Mouse (Mus musculus) MEL (cell line): ENCODE measurements around the gene Rps6ka2. TPM values are rescaled to one million over a fixed set of nuclear protein-coding genes. Genes with fewer than 3 reads are reported as not detected.

Experiments used
- DNase-seq: peaks from one replicate; pipeline ENCODE4 v3.0.0; 2011; ENCODE audit warnings: low read depth, low spot score
- H3K27ac ChIP-seq: 2 replicates; pipeline ENCODE4 v1.5.1; 2012; ENCODE audit warnings: low read depth, mild to moderate bottlenecking, control low read depth, low read length, moderate library complexity; ENCODE audit not compliant: control insufficient read depth
- H3K27me3 ChIP-seq, 2 experiments: fragments of 150-350 bp in 1 of 2; sonication (generic) in 1 of 2; 2 replicates each; pipeline ENCODE4 v1.6.1; 2012; ENCODE audit warnings: low read length in 2 of 2, mild to moderate bottlenecking in 2 of 2, improper control_type of control experiment in 1 of 2, moderate library complexity in 1 of 2; ENCODE audit not compliant: insufficient read depth in 2 of 2, control insufficient read depth in 1 of 2
- H3K36me3 ChIP-seq, 2 experiments: 2 replicates each; pipeline ENCODE4 v1.6.1; 2012 to 2014; ENCODE audit warnings: low read length in 2 of 2, improper control_type of control experiment in 1 of 2, inconsistent platforms in 1 of 2, mild to moderate bottlenecking in 1 of 2; ENCODE audit not compliant: insufficient read depth in 2 of 2, control insufficient read depth in 1 of 2
- H3K4me1 ChIP-seq, 2 experiments: fragments of 150-350 bp in 1 of 2; sonication (generic) in 1 of 2; 2 replicates each; pipeline ENCODE4 v1.6.1; 2012; ENCODE audit warnings: low read length in 2 of 2, improper control_type of control experiment in 1 of 2, mild to moderate bottlenecking in 1 of 2; ENCODE audit not compliant: insufficient read depth in 2 of 2, control insufficient read depth in 1 of 2
- H3K4me3 ChIP-seq, 2 experiments: fragments of 150-350 bp in 1 of 2; sonication (generic) in 1 of 2; 2 replicates each; pipeline ENCODE4 v1.5.1; 2012; ENCODE audit warnings: low read depth in 2 of 2, low read length in 2 of 2, mild to moderate bottlenecking in 2 of 2, moderate library complexity in 2 of 2, control low read depth in 1 of 2, improper control_type of control experiment in 1 of 2; ENCODE audit not compliant: control insufficient read depth in 1 of 2, insufficient read depth in 1 of 2
- H3K79me2 ChIP-seq: 2 replicates; pipeline ENCODE4 v1.6.1; 2012; ENCODE audit warnings: mild to moderate bottlenecking, low read length, moderate library complexity; ENCODE audit not compliant: control insufficient read depth, poor library complexity, insufficient read depth
- H3K9ac ChIP-seq: 2 replicates; pipeline ENCODE4 v1.6.1; 2012; ENCODE audit warnings: low read depth, mild to moderate bottlenecking, control low read depth, low read length, moderate library complexity; ENCODE audit not compliant: control insufficient read depth, poor library complexity, severe bottlenecking
- H3K9me3 ChIP-seq: fragments of 150-350 bp; sonication (generic); replicated peaks from 2 replicates; pipeline ENCODE4 v1.6.1; 2012; ENCODE audit warnings: mild to moderate bottlenecking, low read length, improper control_type of control experiment, moderate library complexity; ENCODE audit not compliant: insufficient read depth
- CHD1 ChIP-seq: IDR thresholded peaks from 2 replicates; pipeline ENCODE4 v1.6.1; 2012; ENCODE audit warnings: low read depth, mild to moderate bottlenecking, inconsistent platforms, low read length, improper control_type of control experiment
- CHD2 ChIP-seq: IDR thresholded peaks from 2 replicates; pipeline ENCODE4 v1.6.1; 2011; ENCODE audit warnings: low read length, improper control_type of control experiment
- CTCF ChIP-seq, 3 experiments: IDR thresholded peaks in 2 of 3; conservative IDR thresholded peaks in 1 of 3; 2 replicates each; pipeline ENCODE4 v1.5.1; 2011 to 2012; ENCODE audit warnings: low read length in 3 of 3, low read depth in 2 of 3, mild to moderate bottlenecking in 2 of 3, improper control_type of control experiment in 1 of 3, inconsistent platforms in 1 of 3, mixed read lengths in 1 of 3, moderate library complexity in 1 of 3; ENCODE audit not compliant: control insufficient read depth in 1 of 3, insufficient read depth in 1 of 3, poor library complexity in 1 of 3, severe bottlenecking in 1 of 3
- EP300 ChIP-seq, 2 experiments: IDR thresholded peaks; 2 replicates each; pipeline ENCODE4 v1.6.1; 2011; ENCODE audit warnings: improper control_type of control experiment in 2 of 2, low read length in 2 of 2, low read depth in 1 of 2, mild to moderate bottlenecking in 1 of 2
- ETS1 ChIP-seq: IDR thresholded peaks from 2 replicates; pipeline ENCODE4 v1.6.1; 2012; ENCODE audit warnings: low read depth, mild to moderate bottlenecking, inconsistent platforms, low read length, improper control_type of control experiment, moderate library complexity
- GABPA ChIP-seq: IDR thresholded peaks from 2 replicates; pipeline ENCODE4 v1.6.1; 2012; ENCODE audit warnings: low read depth, mild to moderate bottlenecking, inconsistent platforms, low read length, improper control_type of control experiment, moderate library complexity
- GATA1 ChIP-seq: IDR thresholded peaks from 2 replicates; pipeline ENCODE4 v1.6.1; 2011; ENCODE audit warnings: low read depth, low read length, improper control_type of control experiment
- HCFC1 ChIP-seq: IDR thresholded peaks from 2 replicates; pipeline ENCODE4 v1.6.1; 2012; ENCODE audit warnings: low read depth, mild to moderate bottlenecking, inconsistent platforms, low read length, improper control_type of control experiment, moderate library complexity
- JUND ChIP-seq: IDR thresholded peaks from 2 replicates; pipeline ENCODE4 v1.6.1; 2011; ENCODE audit warnings: low read depth, mild to moderate bottlenecking, improper control_type of control experiment, low read length
- KAT2A ChIP-seq: conservative IDR thresholded peaks from 2 replicates; pipeline ENCODE4 v1.6.1; 2012; ENCODE audit warnings: low read depth, low read length, improper control_type of control experiment, inconsistent platforms
- MAX ChIP-seq: IDR thresholded peaks from 2 replicates; pipeline ENCODE4 v1.6.1; 2011; ENCODE audit warnings: low read length, improper control_type of control experiment
- MXI1 ChIP-seq: IDR thresholded peaks from 2 replicates; pipeline ENCODE4 v1.6.1; 2011; ENCODE audit warnings: mild to moderate bottlenecking, low read depth, low read length, improper control_type of control experiment
- MYC ChIP-seq: IDR thresholded peaks from 2 replicates; pipeline ENCODE4 v1.6.1; 2011; ENCODE audit warnings: low read depth, mild to moderate bottlenecking, low read length, improper control_type of control experiment, moderate library complexity
- NELFE ChIP-seq: IDR thresholded peaks from 2 replicates; pipeline ENCODE4 v1.6.1; 2011; ENCODE audit warnings: low read depth, low read length, improper control_type of control experiment
- NRF1 ChIP-seq: IDR thresholded peaks from 2 replicates; pipeline ENCODE4 v1.6.1; 2014; ENCODE audit warnings: low read depth, mild to moderate bottlenecking, inconsistent platforms, low read length, improper control_type of control experiment, moderate library complexity; ENCODE audit not compliant: poor library complexity, insufficient read depth, severe bottlenecking
- POLR2A ChIP-seq, 2 experiments: IDR thresholded peaks; 2 replicates each; pipeline ENCODE4 v1.6.1; 2011 to 2012; ENCODE audit warnings: low read length in 2 of 2, mild to moderate bottlenecking in 2 of 2, control low read depth in 1 of 2, improper control_type of control experiment in 1 of 2, low read depth in 1 of 2, moderate library complexity in 1 of 2; ENCODE audit not compliant: control insufficient read depth in 1 of 2, insufficient read depth in 1 of 2, poor library complexity in 1 of 2
- POLR2AphosphoS5 ChIP-seq: IDR thresholded peaks from 2 replicates; pipeline ENCODE4 v1.6.1; 2012; ENCODE audit warnings: low read depth, borderline replicate concordance, mild to moderate bottlenecking, inconsistent platforms, low read length, moderate library complexity, mixed read lengths
- RAD21 ChIP-seq: IDR thresholded peaks from 2 replicates; pipeline ENCODE4 v1.6.1; 2011; ENCODE audit warnings: mild to moderate bottlenecking, low read depth, low read length, improper control_type of control experiment
- SIN3A ChIP-seq: IDR thresholded peaks from 2 replicates; pipeline ENCODE4 v1.6.1; 2012; ENCODE audit warnings: low read length, improper control_type of control experiment, inconsistent platforms
- USF1 ChIP-seq: IDR thresholded peaks from 2 replicates; pipeline ENCODE4 v1.6.1; 2014; ENCODE audit warnings: low read depth, mild to moderate bottlenecking, inconsistent platforms, low read length, improper control_type of control experiment, moderate library complexity
- USF2 ChIP-seq, 2 experiments: IDR thresholded peaks; 2 replicates each; pipeline ENCODE4 v1.6.1; 2011 to 2012; ENCODE audit warnings: improper control_type of control experiment in 2 of 2, low read length in 2 of 2, borderline replicate concordance in 1 of 2, inconsistent platforms in 1 of 2, low read depth in 1 of 2, mild to moderate bottlenecking in 1 of 2; ENCODE audit not compliant: insufficient read depth in 1 of 2
- ZC3H11A ChIP-seq: IDR thresholded peaks from 2 replicates; pipeline ENCODE4 v1.6.1; 2012; ENCODE audit warnings: low read depth, mild to moderate bottlenecking, inconsistent platforms, low read length, improper control_type of control experiment
- ZMIZ1 ChIP-seq: IDR thresholded peaks from 2 replicates; pipeline ENCODE4 v1.6.1; 2012; ENCODE audit warnings: low read depth, mild to moderate bottlenecking, inconsistent platforms, low read length, improper control_type of control experiment, moderate library complexity
- ZNF384 ChIP-seq: IDR thresholded peaks from 2 replicates; pipeline ENCODE4 v1.6.1; 2012; ENCODE audit warnings: low read depth, mild to moderate bottlenecking, inconsistent platforms, low read length, improper control_type of control experiment
- polyA plus RNA-seq, 2 experiments: library from polyadenylated mRNA; stranded (reverse) in 1 of 2; unstranded in 1 of 2; fragments of >175 nt in 1 of 2; fragments of >200 nt in 1 of 2; gene quantifications; 2 replicates each; pipeline versions ENCODE4 v1.2.1 to v1.2.4; 2012; ENCODE audit warnings: low replicate concordance in 2 of 2, low read depth in 1 of 2; ENCODE audit not compliant: insufficient read length in 2 of 2, insufficient read depth in 1 of 2, missing spikeins in 1 of 2
- total RNA-seq: library from RNA; depleted of rRNA; stranded (reverse); fragments of 300-350 nt; gene quantifications from 2 replicates; pipeline ENCODE4 v1.2.3, GENCODE M21; 2012

The Rps6ka2 gene
- total and polyA plus RNA-seq, 3 experiments: 6.0 to 11.2 TPM; not detected in 1

- Histone ChIP-seq H3K27ac (no peak overlapping the region), H3K36me3 (peaks cover 0 to 18% of the 10 kb centered on the region in 2 experiments; a peak in 2 of 4 replicates), H3K9me3 (no peaks in the 10 kb centered on the region), H3K4me3 (no peak overlapping the region), H3K79me2 (no peaks in the 10 kb centered on the region), H3K27me3 (no peaks in the 10 kb centered on the region), H3K4me1 (peaks cover 6 to 44% of the 10 kb centered on the region in 2 experiments), H3K9ac (no peak overlapping the region)
- peak; percentile 56 for DNase-seq
- no peak for TF ChIP-seq POLR2A (IDR thresholded peaks at IDR 0.05; ENCODE audit: control insufficient read depth in 1 of 2, insufficient read depth in 1 of 2, low read depth in 1 of 2, low read length in 2 of 2, poor library complexity in 1 of 2)
- no peak for TF ChIP-seq MYC
- TF ChIP-seq CHD1: no peak
- TF ChIP-seq ZMIZ1: no peak
- TF ChIP-seq ZNF384: no peak
- TF ChIP-seq MAX: no peak
- no peak for TF ChIP-seq JUND
- no peak for TF ChIP-seq USF2 (IDR thresholded peaks at IDR 0.05; ENCODE audit: borderline replicate concordance in 1 of 2, insufficient read depth in 1 of 2, low read depth in 1 of 2, low read length in 2 of 2)
- TF ChIP-seq SIN3A: peak; percentile 22; the same call in 1 of the 2 replicates
Measured at GRCm38 (mm10) chr17:7145373-7146058, 24.4 kb upstream of the Rps6ka2 start.

DNA sequence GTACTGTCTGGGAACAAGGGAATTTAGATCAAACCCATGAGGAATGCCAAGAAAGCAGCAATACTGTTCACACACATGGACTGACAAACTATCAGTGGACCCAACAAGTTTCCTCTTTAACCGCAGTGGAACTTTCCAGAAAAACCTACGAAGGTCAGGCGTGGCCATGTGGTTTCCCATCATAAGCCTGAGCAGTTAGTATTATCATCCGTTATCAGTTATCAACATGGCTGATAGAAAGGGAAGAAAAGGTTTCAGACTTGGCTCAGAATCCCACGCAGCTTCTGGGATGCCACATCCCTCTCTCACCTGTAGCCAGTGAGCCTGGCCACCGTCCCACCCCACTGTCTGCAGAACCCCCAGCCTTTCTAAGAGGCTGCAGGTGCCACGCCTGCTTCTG lies 23.4 kb upstream of the Rps6ka2 start:
- Histone ChIP-seq H3K9ac (peak overlapping the region; percentile 1; the same call in 1 of the 2 replicates), H3K9me3 (no peaks in the 10 kb centered on the region), H3K27ac (peak overlapping the region; percentile 1; the same call in 1 of the 2 replicates), H3K79me2 (no peaks in the 10 kb centered on the region), H3K27me3 (no peaks in the 10 kb centered on the region), H3K4me3 (0 out of 4 replicates have a peak overlapping the region, but pooled peaks of 1 of the 2 experiments have one; percentile 7), H3K4me1 (peaks cover 6 to 44% of the 10 kb centered on the region in 2 experiments), H3K36me3 (peaks cover 0 to 18% of the 10 kb centered on the region in 2 experiments; a peak in 2 of 4 replicates)
- TF ChIP-seq POLR2AphosphoS5 (no peak), GABPA (no peak), GATA1 (peak; percentile 61), MXI1 (no peak), ZC3H11A (no peak), USF1 (0 out of 2 replicates have a peak, but pooled peaks have one; percentile 7), ETS1 (no peak), NELFE (no peak), CTCF (IDR thresholded peaks at IDR 0.05 in 2 of 3, conservative IDR thresholded peaks at IDR 0.05 in 1 of 3; ENCODE audit: control insufficient read depth in 1 of 3, insufficient read depth in 1 of 3, low read depth in 2 of 3, low read length in 3 of 3, poor library complexity in 1 of 3, severe bottlenecking in 1 of 3) (no peak), CHD2 (no peak), ZMIZ1 (no peak), MYC (no peak), EP300 (IDR thresholded peaks at IDR 0.05; ENCODE audit: low read depth in 1 of 2, low read length in 2 of 2) (peak in 1 of 2 experiments; percentile 55; a peak in 1 of 4 replicates), RAD21 (no peak), MAX (no peak), NRF1 (no peak), HCFC1 (no peak), KAT2A (no peak)
- no peak for DNase-seq
